Comparison of ENCODE assay signal across 19 mouse cellular contexts in genomic region chr1:147273324-147273723, GRCm38 (mm10).
"Had no signal": no experiment of that assay in that cellular context is flagged by ENCODE, and none has a peak within 500 bp of the region (broad histone marks: within the 10 kb centered on the region; RNA-seq: fewer than 3 reads in every experiment).

No protein-coding gene starts in this region.

- H3K36me3 ChIP-seq: kidney, embryonic 15.5 days; liver, embryonic 13.5 days; midbrain, embryonic 12.5 days; midbrain, embryonic 15.5 days; neural tube, embryonic 12.5 days; neural tube, embryonic 15.5 days; stomach, embryonic 15.5 days had no signal

- H3K9me3 ChIP-seq: kidney, embryonic 15.5 days; liver, embryonic 13.5 days; midbrain, embryonic 12.5 days; midbrain, embryonic 15.5 days; neural tube, embryonic 12.5 days; neural tube, embryonic 15.5 days; stomach, embryonic 15.5 days had no signal

- H3K4me2 ChIP-seq: kidney, embryonic 15.5 days; liver, embryonic 13.5 days; midbrain, embryonic 12.5 days; midbrain, embryonic 15.5 days; neural tube, embryonic 12.5 days; neural tube, embryonic 15.5 days; stomach, embryonic 15.5 days had no signal

- ATAC-seq: midbrain, embryonic 15.5 days had no signal

- H3K9ac ChIP-seq: kidney, embryonic 15.5 days; liver, embryonic 13.5 days; midbrain, embryonic 12.5 days; midbrain, embryonic 15.5 days; neural tube, embryonic 12.5 days; neural tube, embryonic 15.5 days; stomach, embryonic 15.5 days had no signal

- H3K4me3 ChIP-seq: kidney, embryonic 15.5 days; liver, embryonic 13.5 days; midbrain, embryonic 12.5 days; midbrain, embryonic 15.5 days; neural tube, embryonic 12.5 days; neural tube, embryonic 15.5 days; stomach, embryonic 15.5 days had no signal

- H3K4me1 ChIP-seq: kidney, embryonic 15.5 days; liver, embryonic 13.5 days; midbrain, embryonic 12.5 days; midbrain, embryonic 15.5 days; neural tube, embryonic 12.5 days; neural tube, embryonic 15.5 days; stomach, embryonic 15.5 days had no signal

- H3K27ac ChIP-seq: kidney, embryonic 15.5 days; liver, embryonic 13.5 days; midbrain, embryonic 12.5 days; midbrain, embryonic 15.5 days; neural tube, embryonic 12.5 days; neural tube, embryonic 15.5 days; stomach, embryonic 15.5 days had no signal

- DNase-seq: kidney, adult 8-10 months; kidney, postnatal 10 days; kidney, postnatal 4 days; left cerebral cortex, postnatal 4 days; liver, embryonic 13.5 days; lung, adult 2 months; lung, postnatal 14 days; lung, postnatal 4 days; right cerebral cortex, adult 18-20 months; right cerebral cortex, postnatal 14 days; right cerebral cortex, postnatal 4 days; spleen, adult 18-20 months; thymus, postnatal 25 days had no signal

- H3K27me3 ChIP-seq: kidney, embryonic 15.5 days; liver, embryonic 13.5 days; midbrain, embryonic 12.5 days; midbrain, embryonic 15.5 days; neural tube, embryonic 12.5 days; neural tube, embryonic 15.5 days; stomach, embryonic 15.5 days had no signal
